Mouse (Mus musculus) right cerebral cortex, postnatal 25 days (tissue): ENCODE data around the gene Obscn.

Source experiments
- DNase-seq: peaks from one replicate; pipeline ENCODE4 v3.0.0; 2022

Obscn gene

GRCm38 (mm10) chr11:59044703-59045330 lies 91.4 kb downstream of the Obscn start:
- no peak for DNase-seq

GRCm38 (mm10) chr11:59029003-59029402 lies 107.2 kb downstream of the Obscn start:
- no peak for DNase-seq

- DNase-seq: no peak
These were observed 109.8 kb downstream of the Obscn start for GRCm38 (mm10) chr11:59026411-59026810.

GRCm38 (mm10) chr11:59015052-59015451 lies 121.2 kb downstream of the Obscn start:
- DNase-seq: peak; percentile 52

- DNase-seq: no peak
These were observed 133.7 kb downstream of the Obscn start for GRCm38 (mm10) chr11:59002327-59003079.

- DNase-seq: peak; percentile 51
These were observed 135.6 kb downstream of the Obscn start for GRCm38 (mm10) chr11:59000635-59001034.

- DNase-seq: no peak
These were observed 136.4 kb downstream of the Obscn start for GRCm38 (mm10) chr11:58999830-59000229.

- DNase-seq: no peak
These were observed 137.0 kb downstream of the Obscn start for GRCm38 (mm10) chr11:58999158-58999557.

- DNase-seq: no peak
These were observed 138.7 kb downstream of the Obscn start for GRCm38 (mm10) chr11:58997541-58997940.

GRCm38 (mm10) chr11:58995807-58996370 lies 140.3 kb downstream of the Obscn start:
- no peak for DNase-seq

GRCm38 (mm10) chr11:58995061-58995806 lies 141.0 kb downstream of the Obscn start:
- no peak for DNase-seq

- DNase-seq: no peak
These were observed 141.8 kb downstream of the Obscn start for GRCm38 (mm10) chr11:58994337-58994826.

GRCm38 (mm10) chr11:58993091-58993670 lies 143.0 kb downstream of the Obscn start:
- no peak for DNase-seq

GRCm38 (mm10) chr11:58991911-58992310 lies 144.3 kb downstream of the Obscn start:
- no peak for DNase-seq

GRCm38 (mm10) chr11:58990794-58991193 lies 145.4 kb downstream of the Obscn start:
- DNase-seq: no peak

GRCm38 (mm10) chr11:58990141-58990540 lies 146.1 kb downstream of the Obscn start:
- DNase-seq: no peak

GRCm38 (mm10) chr11:58989166-58989565 lies 147.0 kb downstream of the Obscn start:
- DNase-seq: no peak

GRCm38 (mm10) chr11:58985299-58985917 lies 150.8 kb downstream of the Obscn start:
- DNase-seq: no peak

GRCm38 (mm10) chr11:58984657-58985056 lies 151.5 kb downstream of the Obscn start:
- no peak for DNase-seq

- no peak for DNase-seq
These were observed 152.4 kb downstream of the Obscn start for GRCm38 (mm10) chr11:58983691-58984341.

- no peak for DNase-seq
These were observed 153.6 kb downstream of the Obscn start for GRCm38 (mm10) chr11:58982471-58983097.
